Mouse (Mus musculus) embryonic facial prominence, embryonic 14.5 days (tissue): ENCODE results near the gene Cnot11. TPM values are rescaled to one million over a fixed set of nuclear protein-coding genes. Genes with fewer than 3 reads are reported as not detected.
A peak's percentile ranks its signal among the peaks of the same experiment; 100 is the strongest.

Experiments
- ATAC-seq: fragments of 200-750 bp; cut with Nextera tagmentation; 2 replicates; pipeline ENCODE4 v1.8.0; 2017; ENCODE audit warnings: low read depth, moderate number of reproducible peaks, moderate TSS enrichment
- DNase-seq: peaks from one replicate; pipeline ENCODE4 v3.0.0-alpha.2; 2015; ENCODE audit warnings: low spot score
- H3K27ac ChIP-seq: fragments of 300-500 bp; sonication (generic); replicated peaks from 2 replicates; pipeline ENCODE4 v1.5.1; 2014; ENCODE audit warnings: low read depth, mild to moderate bottlenecking, low read length, moderate library complexity
- H3K27me3 ChIP-seq: fragments of 300-500 bp; sonication (generic); replicated peaks from 2 replicates; pipeline ENCODE4 v1.6.1; 2014; ENCODE audit warnings: low read length; ENCODE audit not compliant: control insufficient read depth, insufficient read depth
- H3K36me3 ChIP-seq: fragments of 300-500 bp; sonication (generic); 2 replicates; pipeline ENCODE4 v1.6.1; 2014; ENCODE audit warnings: low read length, mixed read lengths; ENCODE audit not compliant: control insufficient read depth, insufficient read depth
- H3K4me1 ChIP-seq: fragments of 300-500 bp; sonication (generic); 2 replicates; pipeline ENCODE4 v1.6.1; 2014; ENCODE audit warnings: antibody characterized with exemption, low read length; ENCODE audit not compliant: control insufficient read depth, insufficient read depth
- H3K4me2 ChIP-seq: fragments of 300-500 bp; sonication (generic); 2 replicates; pipeline ENCODE4 v1.6.1; 2014; ENCODE audit warnings: low read depth, mild to moderate bottlenecking, low read length, moderate library complexity, mixed read lengths
- H3K4me3 ChIP-seq: fragments of 300-500 bp; sonication (generic); 2 replicates; pipeline ENCODE4 v1.5.1; 2014; ENCODE audit warnings: low read depth, mild to moderate bottlenecking, low read length
- H3K9ac ChIP-seq: fragments of 300-500 bp; sonication (generic); 2 replicates; pipeline ENCODE4 v1.6.1; 2014; ENCODE audit warnings: low read depth, mild to moderate bottlenecking, low read length, moderate library complexity, mixed read lengths
- H3K9me3 ChIP-seq: fragments of 300-500 bp; sonication (generic); 2 replicates; pipeline ENCODE4 v1.6.1; 2016; ENCODE audit warnings: low read length; ENCODE audit not compliant: control insufficient read depth
- WGBS: fragments of 180-500 bp; shearing (Covaris S2); extraction: QIAGEN DNeasy Blood & Tissue Kit; methylation state at CpG from one replicate; pipeline ENCODE4 v1.1.7; 2014; 5-methylcytosine and 5-hydroxymethylcytosine counted together
- polyA plus RNA-seq: library from polyadenylated mRNA; unstranded; fragments of >200 nt; fragmentation: Nextera tagmentation; extraction: Ambion mirVana; gene quantifications from 2 replicates; pipeline ENCODE4 v1.2.1, GENCODE M21; 2014

Gene Cnot11
- polyA plus RNA-seq = 21.1 and 23.6 TPM in 2 replicates

DNA sequence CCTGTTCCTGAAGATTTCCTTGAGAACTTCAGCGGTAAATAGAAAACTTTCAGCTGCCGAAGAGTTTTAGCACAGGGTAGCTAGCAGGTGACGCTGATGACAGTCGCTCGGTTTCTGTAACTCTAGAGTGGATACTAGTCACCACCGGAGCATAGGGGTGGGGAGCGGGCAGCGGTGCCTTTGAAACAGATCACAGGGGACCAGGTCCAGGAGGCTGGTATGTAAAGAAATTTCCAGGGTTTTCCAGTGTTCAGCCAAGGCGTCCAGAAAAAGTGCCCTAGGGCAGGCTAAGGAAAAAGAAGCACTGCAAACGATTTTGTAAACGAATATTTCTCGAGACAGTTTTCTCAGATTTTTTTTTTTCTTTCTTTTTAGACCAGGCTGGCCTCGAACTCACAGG is at the start of gene Cnot11:
Cnot11 (plus strand) TSS at position 162 of the 400 bp plus-strand sequence.
- Histone ChIP-seq H3K36me3 (peaks cover 22% of the 10 kb centered on the region), H3K4me1 (peaks cover 5% of the 10 kb centered on the region; the same call in 1 of the 2 replicates), H3K4me3 (peak within 1 kb of the TSS; percentile 96), H3K9ac (peak within 1 kb of the TSS; percentile 97), H3K9me3 (no peaks in the 10 kb centered on the region), H3K4me2 (peak within 1 kb of the TSS; percentile 87), H3K27me3 (no peaks in the 10 kb centered on the region), H3K27ac (peak within 1 kb of the TSS; percentile 91)
- DNase-seq (no peak), ATAC-seq (no peak)
- WGBS = 27% methylated on average over 13 of the region's 13 CpGs

DNA sequence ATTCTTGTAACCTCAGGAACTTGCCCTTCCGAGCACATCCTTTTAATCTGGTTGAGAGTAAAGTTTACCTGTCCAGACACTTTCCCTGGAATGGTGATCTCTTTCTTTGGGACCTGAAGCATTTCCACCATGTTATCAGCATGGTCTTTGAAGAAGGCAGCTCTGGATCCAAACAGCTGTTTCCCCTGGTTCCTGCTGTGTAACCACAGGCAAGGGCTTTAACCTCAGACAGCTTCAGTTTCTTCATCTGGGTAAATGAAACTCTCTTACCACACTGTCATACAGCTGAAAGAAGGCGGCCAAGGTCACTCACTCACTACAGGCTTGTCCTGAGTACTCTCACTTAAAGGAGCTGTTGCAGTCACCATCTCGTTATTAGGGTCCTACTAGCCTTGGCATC is 47.4 kb upstream of the Cnot11 start:
- Histone ChIP-seq H3K36me3 (no peaks in the 10 kb centered on the region), H3K9me3 (no peaks in the 10 kb centered on the region), H3K4me2 (no peak overlapping the region), H3K27me3 (no peaks in the 10 kb centered on the region), H3K4me3 (no peak overlapping the region), H3K4me1 (0 out of 2 replicates have a peak, but pooled peaks cover under 1% of the 10 kb centered on the region), H3K27ac (no peak overlapping the region), H3K9ac (no peak overlapping the region)
- WGBS = 82% methylated on average over 3 of the region's 3 CpGs
- no peak for ATAC-seq
- DNase-seq = no peak

DNA sequence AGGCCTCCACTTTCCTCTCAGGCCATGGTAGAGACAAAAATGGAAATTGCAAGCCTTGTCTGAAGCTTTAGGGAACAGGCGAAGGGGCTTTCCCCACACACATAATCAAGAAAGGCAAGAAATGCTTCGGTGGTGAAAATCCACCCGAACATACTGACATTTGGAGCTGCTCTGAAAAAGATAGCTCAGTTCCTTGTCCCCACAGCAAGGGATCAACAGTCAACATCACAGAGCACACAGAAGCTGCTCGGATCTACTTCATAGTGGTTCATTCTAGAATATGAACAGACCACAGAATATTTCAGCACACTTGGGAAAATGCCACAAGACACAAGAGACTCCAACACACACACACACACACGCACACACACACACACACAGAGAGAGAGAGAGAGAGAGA is 41.6 kb upstream of the Cnot11 start:
- H3K9me3 ChIP-seq = peaks cover 20% of the 10 kb centered on the region
- H3K36me3 ChIP-seq = no peaks in the 10 kb centered on the region
- ATAC-seq = no peak
- 85% methylated on average over 5 of the region's 5 CpGs for WGBS
- no peak overlapping the region for H3K27ac ChIP-seq
- H3K9ac ChIP-seq = no peak overlapping the region
- H3K27me3 ChIP-seq = no peaks in the 10 kb centered on the region
- no peaks in the 10 kb centered on the region for H3K4me1 ChIP-seq
- H3K4me2 ChIP-seq = no peak overlapping the region
- no peak overlapping the region for H3K4me3 ChIP-seq
- DNase-seq = no peak

DNA sequence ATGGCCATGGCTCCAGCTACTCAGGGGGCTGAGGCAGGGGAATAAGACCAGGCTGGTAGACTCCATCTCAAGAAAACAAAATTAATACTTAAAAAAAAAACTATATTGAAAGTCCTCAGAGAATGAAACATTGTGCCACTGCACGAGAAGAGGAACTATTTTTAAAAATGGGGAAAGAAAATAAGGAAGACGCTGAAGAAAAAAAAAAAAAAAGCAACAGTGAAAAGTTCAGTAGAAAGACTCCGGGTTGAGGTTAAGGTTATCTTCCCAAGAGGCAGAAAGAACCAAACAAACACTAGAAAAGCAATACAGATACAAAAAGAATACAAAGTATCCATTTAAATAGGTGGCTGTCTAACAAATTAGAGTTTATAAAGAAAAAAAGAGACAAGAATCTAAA is 41.1 kb upstream of the Cnot11 start:
- WGBS = 63% methylated on average over 3 of the region's 3 CpGs

DNA sequence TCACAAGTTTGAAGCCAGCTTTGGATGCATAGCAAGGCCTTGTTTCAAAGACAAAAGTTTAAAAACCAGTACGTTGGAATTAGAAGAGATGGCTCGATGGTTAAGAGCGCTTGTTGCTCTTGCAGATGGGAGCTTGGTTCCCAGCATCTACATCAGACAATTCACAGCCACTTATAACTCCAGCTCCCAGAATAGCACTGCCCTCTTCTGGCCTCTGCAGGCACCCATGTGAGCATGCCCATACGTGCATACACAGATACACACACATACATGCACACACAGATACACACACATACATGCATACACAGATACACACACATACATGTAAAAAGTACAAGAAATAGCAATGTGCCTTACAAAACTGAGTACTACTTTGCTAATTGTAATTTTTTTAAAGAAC is 37.8 kb upstream of the Cnot11 start:
- H3K4me2 ChIP-seq = no peak overlapping the region
- 89% methylated on average over 4 of the region's 4 CpGs for WGBS

More for the DNA sequence above, 41.1 kb upstream of the Cnot11 start:
- ATAC-seq (no peak), DNase-seq (no peak)
- Histone ChIP-seq H3K9me3 (peaks cover 20% of the 10 kb centered on the region), H3K4me3 (no peak overlapping the region), H3K27me3 (no peaks in the 10 kb centered on the region), H3K9ac (no peak overlapping the region), H3K4me2 (no peak overlapping the region), H3K4me1 (no peaks in the 10 kb centered on the region), H3K36me3 (no peaks in the 10 kb centered on the region), H3K27ac (no peak overlapping the region)

DNA sequence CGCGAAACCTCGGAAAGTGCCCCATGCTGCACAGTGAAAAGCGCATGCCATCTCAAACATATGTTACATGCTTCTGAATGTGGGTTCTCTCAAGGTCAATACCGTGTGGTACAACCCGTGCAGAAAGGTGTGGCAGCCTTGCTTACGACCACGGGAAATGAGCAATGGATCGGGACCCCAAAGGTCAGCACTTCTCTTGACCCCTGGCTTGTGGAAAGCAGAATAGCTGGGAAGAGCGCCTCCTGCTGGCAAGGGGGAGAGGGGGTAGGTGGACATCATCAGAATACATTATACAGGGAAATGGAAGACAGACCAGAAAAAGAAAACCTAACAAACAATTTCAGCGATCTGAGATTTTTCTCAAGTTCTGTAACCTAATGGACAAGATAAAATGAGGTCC is 37.0 kb upstream of the Cnot11 start:
- WGBS = 88% methylated on average over 11 of the region's 11 CpGs
- ATAC-seq = no peak
- Histone ChIP-seq H3K4me2 (no peak overlapping the region), H3K4me1 (no peaks in the 10 kb centered on the region), H3K4me3 (no peak overlapping the region), H3K9me3 (peaks cover 20% of the 10 kb centered on the region), H3K27ac (no peak overlapping the region), H3K27me3 (no peaks in the 10 kb centered on the region), H3K36me3 (no peaks in the 10 kb centered on the region), H3K9ac (no peak overlapping the region)
- no peak for DNase-seq

More for the DNA sequence above, 37.8 kb upstream of the Cnot11 start:
- H3K27ac ChIP-seq = no peak overlapping the region
- no peak for ATAC-seq
- no peaks in the 10 kb centered on the region for H3K36me3 ChIP-seq
- DNase-seq = no peak
- no peaks in the 10 kb centered on the region for H3K4me1 ChIP-seq
- no peak overlapping the region for H3K4me3 ChIP-seq
- no peak overlapping the region for H3K9ac ChIP-seq
- H3K9me3 ChIP-seq = peaks cover 20% of the 10 kb centered on the region
- H3K27me3 ChIP-seq = no peaks in the 10 kb centered on the region

DNA sequence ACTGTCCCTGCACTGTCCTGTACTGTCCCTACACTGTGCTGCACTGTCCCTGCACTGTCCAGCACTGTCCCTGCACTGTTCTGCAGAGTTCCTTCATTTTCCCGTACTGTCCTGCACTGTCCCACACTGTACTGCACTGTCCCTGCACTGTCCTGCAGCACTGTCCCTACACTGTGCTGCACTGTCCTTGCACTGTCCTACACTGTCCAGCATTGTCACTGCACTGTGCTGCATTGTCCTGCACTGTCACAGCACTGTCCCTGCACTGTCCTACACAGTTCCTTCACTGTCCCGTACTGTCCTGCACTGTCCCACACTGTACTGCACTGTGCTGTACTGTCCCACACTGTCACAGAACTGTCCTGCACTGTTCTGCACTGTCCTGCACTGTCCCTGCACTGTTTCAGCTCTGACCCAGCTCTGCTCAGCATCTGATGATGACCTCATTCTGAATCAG is 35.3 kb upstream of the Cnot11 start:
- ATAC-seq (no peak), DNase-seq (no peak)
- WGBS = 89% methylated on average over 2 of the region's 2 CpGs
- H3K9ac ChIP-seq = no peak overlapping the region
- no peaks in the 10 kb centered on the region for H3K36me3 ChIP-seq
- no peaks in the 10 kb centered on the region for H3K27me3 ChIP-seq
- no peak overlapping the region for H3K27ac ChIP-seq
- peaks cover 13% of the 10 kb centered on the region for H3K9me3 ChIP-seq
- H3K4me3 ChIP-seq = no peak overlapping the region
- no peak overlapping the region for H3K4me2 ChIP-seq
- H3K4me1 ChIP-seq = no peaks in the 10 kb centered on the region

DNA sequence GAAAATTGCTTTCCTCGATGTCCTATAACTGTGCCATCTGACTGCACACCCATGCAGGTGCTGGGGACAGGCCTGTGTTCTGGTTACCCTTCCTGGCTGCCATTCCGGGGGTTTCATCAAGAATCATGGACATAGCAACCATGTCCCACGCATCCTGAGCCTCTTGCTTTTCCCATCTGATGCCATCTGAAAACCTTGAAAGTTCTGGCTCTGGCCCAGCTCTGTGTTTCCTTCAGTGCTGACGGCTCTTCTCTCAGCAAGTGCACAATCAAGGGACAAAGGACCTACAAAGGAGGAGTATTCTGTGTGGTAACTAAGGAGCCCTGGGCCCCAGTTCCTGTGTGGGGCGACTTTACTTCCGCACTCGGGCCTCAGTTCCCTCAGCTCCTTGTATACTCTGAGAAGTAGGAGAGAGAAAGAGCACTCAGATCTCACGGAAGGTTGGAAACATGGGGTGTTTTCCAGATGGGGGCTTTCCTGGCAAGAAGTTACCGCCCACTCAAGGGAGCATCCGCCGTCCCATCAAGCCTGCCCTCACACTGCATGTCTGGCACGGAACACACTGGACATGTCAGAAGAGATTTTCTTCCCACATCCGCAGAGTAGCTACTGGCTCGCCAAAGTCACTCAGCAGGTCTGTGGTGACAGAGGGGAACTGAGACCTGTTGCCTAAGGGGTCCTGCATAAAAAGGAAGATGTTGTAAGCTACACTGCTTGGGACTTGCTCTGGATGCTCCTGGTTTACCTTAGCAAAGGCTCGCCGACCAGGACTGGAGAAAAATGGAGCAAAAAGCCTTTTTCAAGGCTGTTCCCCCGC is 31.8 kb upstream of the Cnot11 start:
- H3K4me3 ChIP-seq = no peak overlapping the region
- DNase-seq (no peak), ATAC-seq (no peak)
- H3K9me3 ChIP-seq = no peaks in the 10 kb centered on the region
- no peaks in the 10 kb centered on the region for H3K27me3 ChIP-seq
- H3K4me2 ChIP-seq = no peak overlapping the region
- H3K9ac ChIP-seq = no peak overlapping the region
- H3K36me3 ChIP-seq = no peaks in the 10 kb centered on the region
- no peak overlapping the region for H3K27ac ChIP-seq
- 0 out of 2 replicates have a peak, but pooled peaks cover 3% of the 10 kb centered on the region for H3K4me1 ChIP-seq
- 83% methylated on average over 17 of the region's 17 CpGs for WGBS

DNA sequence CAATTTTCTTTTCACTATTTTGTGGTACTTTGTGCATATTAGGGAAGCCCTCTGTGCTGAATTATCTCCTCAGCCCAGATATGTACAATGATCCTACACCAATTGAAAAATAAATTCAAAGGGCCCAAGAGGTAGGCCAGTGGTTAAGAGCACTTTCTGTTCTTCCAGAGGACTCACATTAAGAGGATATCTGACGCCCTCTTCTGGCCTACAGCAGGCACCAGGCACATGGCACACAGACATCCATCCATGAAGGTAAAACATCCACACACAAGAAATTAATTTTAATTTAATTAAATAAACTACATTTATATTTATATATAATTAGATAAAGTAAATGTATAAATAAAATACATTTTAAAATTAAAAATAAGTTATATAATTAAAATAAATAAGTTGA is 30.5 kb upstream of the Cnot11 start:
- Histone ChIP-seq H3K4me3 (no peak overlapping the region), H3K27ac (no peak overlapping the region), H3K4me2 (no peak overlapping the region), H3K36me3 (no peaks in the 10 kb centered on the region), H3K9ac (no peak overlapping the region), H3K9me3 (no peaks in the 10 kb centered on the region), H3K4me1 (0 out of 2 replicates have a peak, but pooled peaks cover 3% of the 10 kb centered on the region), H3K27me3 (no peaks in the 10 kb centered on the region)
- no peak for ATAC-seq
- 10% methylated on average over 1 of the region's 1 CpGs for WGBS
- DNase-seq = peak; percentile 41
